Mouse (Mus musculus): ENCODE data around the gene Zfpl1. TPM values are rescaled to one million over a fixed set of nuclear protein-coding genes. Genes with fewer than 3 reads are reported as not detected.
A peak's percentile ranks its signal among the peaks of the same experiment; 100 is the strongest.

The Zfpl1 gene
- polyA plus RNA-seq, 1 experiment from 2014 or later, result 56.2 TPM

- 86% methylated on average over 12 of the region's 12 CpGs for WGBS (ENCODE audit: insufficient replicate concordance)
- no peak for ATAC-seq (replicated peaks; ENCODE audit: insufficient number of reproducible peaks, low FRiP score, low TSS enrichment)
- H3K27ac ChIP-seq (ENCODE audit: low read depth, low read length), result no peak within 1 kb of the TSS
- H3K4me1 ChIP-seq (ENCODE audit: control insufficient read depth, insufficient read depth, low read length), result peaks cover 14% of the 10 kb centered on the region
- H3K27me3 ChIP-seq (ENCODE audit: control insufficient read depth, insufficient read depth, low read length), result no peaks in the 10 kb centered on the region
- H3K9me3 ChIP-seq (replicated peaks; ENCODE audit: control insufficient read depth, low read length), result no peaks in the 10 kb centered on the region
- no peak within 1 kb of the TSS for H3K9ac ChIP-seq (ENCODE audit: low read depth, low read length)
- H3K36me3 ChIP-seq (ENCODE audit: control insufficient read depth, insufficient read depth, low read length), result peaks cover 8% of the 10 kb centered on the region
- H3K4me2 ChIP-seq, result no peak within 1 kb of the TSS
- H3K4me3 ChIP-seq (ENCODE audit: low read depth, low read length), result no peak within 1 kb of the TSS
These were observed 4.7 kb downstream of the Zfpl1 start, which contains the start of gene Tmem262 for GRCm38 (mm10) chr19:6079983-6080480. Gene Tmem262 (plus strand): TSS chr19:6080033.

GRCm38 (mm10) chr19:6076564-6077393, 8.0 kb downstream of the Zfpl1 start, which contains the start of gene Vps51:
Gene Vps51 (minus strand): TSS chr19:6077231.
- Histone ChIP-seq H3K4me3 (ENCODE audit: low read depth, low read length) (peak within 1 kb of the TSS; percentile 64), H3K9ac (ENCODE audit: low read depth, low read length) (peak within 1 kb of the TSS; percentile 77), H3K27ac (ENCODE audit: low read depth, low read length) (peak within 1 kb of the TSS; percentile 67), H3K9me3 (replicated peaks; ENCODE audit: control insufficient read depth, low read length) (no peaks in the 10 kb centered on the region), H3K27me3 (ENCODE audit: control insufficient read depth, insufficient read depth, low read length) (no peaks in the 10 kb centered on the region), H3K4me2 (peak within 1 kb of the TSS; percentile 96), H3K4me1 (ENCODE audit: control insufficient read depth, insufficient read depth, low read length) (peaks cover 6% of the 10 kb centered on the region), H3K36me3 (ENCODE audit: control insufficient read depth, insufficient read depth, low read length) (peaks cover 1% of the 10 kb centered on the region)
- 2% methylated on average over 33 of the region's 33 CpGs for WGBS (ENCODE audit: insufficient replicate concordance)
- peak; percentile 72 for ATAC-seq (replicated peaks; ENCODE audit: insufficient number of reproducible peaks, low FRiP score, low TSS enrichment)

- Histone ChIP-seq H3K27me3 (ENCODE audit: control insufficient read depth, insufficient read depth, low read length) (no peaks in the 10 kb centered on the region), H3K27ac (ENCODE audit: low read depth, low read length) (no peak overlapping the region), H3K4me3 (ENCODE audit: low read depth, low read length) (no peak overlapping the region), H3K4me2 (no peak overlapping the region), H3K4me1 (ENCODE audit: control insufficient read depth, insufficient read depth, low read length) (peaks cover 6% of the 10 kb centered on the region), H3K9ac (ENCODE audit: low read depth, low read length) (no peak overlapping the region), H3K9me3 (replicated peaks; ENCODE audit: control insufficient read depth, low read length) (no peaks in the 10 kb centered on the region), H3K36me3 (ENCODE audit: control insufficient read depth, insufficient read depth, low read length) (peaks cover 14% of the 10 kb centered on the region)
- ATAC-seq (replicated peaks; ENCODE audit: insufficient number of reproducible peaks, low FRiP score, low TSS enrichment), result no peak
- WGBS (ENCODE audit: insufficient replicate concordance), result 92% methylated on average over 5 of the region's 5 CpGs
These were observed 10.9 kb downstream of the Zfpl1 start for GRCm38 (mm10) chr19:6073889-6074288.

GRCm38 (mm10) chr19:6071261-6071660, 13.5 kb downstream of the Zfpl1 start:
- Histone ChIP-seq H3K4me3 (ENCODE audit: low read depth, low read length) (no peak overlapping the region), H3K9me3 (replicated peaks; ENCODE audit: control insufficient read depth, low read length) (no peaks in the 10 kb centered on the region), H3K27me3 (ENCODE audit: control insufficient read depth, insufficient read depth, low read length) (no peaks in the 10 kb centered on the region), H3K36me3 (ENCODE audit: control insufficient read depth, insufficient read depth, low read length) (peaks cover 17% of the 10 kb centered on the region), H3K27ac (ENCODE audit: low read depth, low read length) (no peak overlapping the region), H3K4me2 (no peak overlapping the region), H3K4me1 (ENCODE audit: control insufficient read depth, insufficient read depth, low read length) (peaks cover 22% of the 10 kb centered on the region), H3K9ac (ENCODE audit: low read depth, low read length) (no peak overlapping the region)
- ATAC-seq (replicated peaks; ENCODE audit: insufficient number of reproducible peaks, low FRiP score, low TSS enrichment), result no peak
- WGBS (ENCODE audit: insufficient replicate concordance), result 89% methylated on average over 19 of the region's 19 CpGs

- Histone ChIP-seq H3K4me1 (ENCODE audit: control insufficient read depth, insufficient read depth, low read length) (peaks cover 18% of the 10 kb centered on the region), H3K36me3 (ENCODE audit: control insufficient read depth, insufficient read depth, low read length) (peaks cover 17% of the 10 kb centered on the region), H3K9me3 (replicated peaks; ENCODE audit: control insufficient read depth, low read length) (no peaks in the 10 kb centered on the region), H3K27ac (ENCODE audit: low read depth, low read length) (no peak overlapping the region), H3K4me3 (ENCODE audit: low read depth, low read length) (no peak overlapping the region), H3K27me3 (ENCODE audit: control insufficient read depth, insufficient read depth, low read length) (no peaks in the 10 kb centered on the region), H3K4me2 (no peak overlapping the region), H3K9ac (ENCODE audit: low read depth, low read length) (no peak overlapping the region)
- no peak for ATAC-seq (replicated peaks; ENCODE audit: insufficient number of reproducible peaks, low FRiP score, low TSS enrichment)
- WGBS (ENCODE audit: insufficient replicate concordance), result 85% methylated on average over 31 of the region's 31 CpGs
These were observed 14.0 kb downstream of the Zfpl1 start for GRCm38 (mm10) chr19:6070571-6071250.

- no peak overlapping the region for H3K27ac ChIP-seq (ENCODE audit: low read depth, low read length)
- no peak overlapping the region for H3K4me3 ChIP-seq (ENCODE audit: low read depth, low read length)
- no peak overlapping the region for H3K9ac ChIP-seq (ENCODE audit: low read depth, low read length)
- ATAC-seq (replicated peaks; ENCODE audit: insufficient number of reproducible peaks, low FRiP score, low TSS enrichment), result no peak
- H3K9me3 ChIP-seq (replicated peaks; ENCODE audit: control insufficient read depth, low read length), result no peaks in the 10 kb centered on the region
- WGBS (ENCODE audit: insufficient replicate concordance), result 87% methylated on average over 10 of the region's 10 CpGs
- peaks cover 17% of the 10 kb centered on the region for H3K36me3 ChIP-seq (ENCODE audit: control insufficient read depth, insufficient read depth, low read length)
- peaks cover 18% of the 10 kb centered on the region for H3K4me1 ChIP-seq (ENCODE audit: control insufficient read depth, insufficient read depth, low read length)
- no peaks in the 10 kb centered on the region for H3K27me3 ChIP-seq (ENCODE audit: control insufficient read depth, insufficient read depth, low read length)
- H3K4me2 ChIP-seq, result no peak overlapping the region
These were observed 14.9 kb downstream of the Zfpl1 start for GRCm38 (mm10) chr19:6069851-6070250.

GRCm38 (mm10) chr19:6068951-6069350, 15.8 kb downstream of the Zfpl1 start:
- no peak for ATAC-seq (replicated peaks; ENCODE audit: insufficient number of reproducible peaks, low FRiP score, low TSS enrichment)
- H3K27me3 ChIP-seq (ENCODE audit: control insufficient read depth, insufficient read depth, low read length), result no peaks in the 10 kb centered on the region
- WGBS (ENCODE audit: insufficient replicate concordance), result 75% methylated on average over 4 of the region's 4 CpGs
- H3K9me3 ChIP-seq (replicated peaks; ENCODE audit: control insufficient read depth, low read length), result no peaks in the 10 kb centered on the region
- H3K27ac ChIP-seq (ENCODE audit: low read depth, low read length), result no peak overlapping the region
- H3K9ac ChIP-seq (ENCODE audit: low read depth, low read length), result no peak overlapping the region
- no peak overlapping the region for H3K4me3 ChIP-seq (ENCODE audit: low read depth, low read length)
- no peak overlapping the region for H3K4me2 ChIP-seq
- peaks cover 17% of the 10 kb centered on the region for H3K36me3 ChIP-seq (ENCODE audit: control insufficient read depth, insufficient read depth, low read length)
- H3K4me1 ChIP-seq (ENCODE audit: control insufficient read depth, insufficient read depth, low read length), result peaks cover 18% of the 10 kb centered on the region

GRCm38 (mm10) chr19:6067724-6068415, 16.9 kb downstream of the Zfpl1 start, which contains the start of gene Tm7sf2:
Gene Tm7sf2 (minus strand): TSS chr19:6068373.
- Histone ChIP-seq H3K4me3 (ENCODE audit: low read depth, low read length) (peak within 1 kb of the TSS; percentile 52), H3K9ac (ENCODE audit: low read depth, low read length) (peak within 1 kb of the TSS; percentile 71), H3K27ac (ENCODE audit: low read depth, low read length) (peak within 1 kb of the TSS; percentile 57), H3K4me2 (peak within 1 kb of the TSS; percentile 99), H3K9me3 (replicated peaks; ENCODE audit: control insufficient read depth, low read length) (no peaks in the 10 kb centered on the region), H3K4me1 (ENCODE audit: control insufficient read depth, insufficient read depth, low read length) (peaks cover 18% of the 10 kb centered on the region), H3K36me3 (ENCODE audit: control insufficient read depth, insufficient read depth, low read length) (peaks cover 17% of the 10 kb centered on the region), H3K27me3 (ENCODE audit: control insufficient read depth, insufficient read depth, low read length) (no peaks in the 10 kb centered on the region)
- peak; percentile 84 for ATAC-seq (replicated peaks; ENCODE audit: insufficient number of reproducible peaks, low FRiP score, low TSS enrichment)
- WGBS (ENCODE audit: insufficient replicate concordance), result 13% methylated on average over 33 of the region's 33 CpGs
